Mouse (Mus musculus) megakaryocyte, embryonic 14.5 days (primary cell): ENCODE results near the gene Slc26a3.

Experiments used
- FLI1 ChIP-seq: IDR thresholded peaks from 2 replicates; pipeline ENCODE4 v1.6.1; 2012; ENCODE audit warnings: low read length, inconsistent platforms, mixed read lengths
- GATA1 ChIP-seq: IDR thresholded peaks from 3 replicates; pipeline ENCODE4 v1.6.1; 2012; ENCODE audit warnings: mixed read lengths, low read length, inconsistent platforms, borderline replicate concordance

GRCm38 (mm10) chr12:31366428-31366827, 24.2 kb upstream of the Slc26a3 start:
- TF ChIP-seq GATA1 (no peak), FLI1 (no peak)
